Mouse (Mus musculus) heart, adult 2 months (tissue): ENCODE data around the gene Calm5. TPM values are rescaled to one million over a fixed set of nuclear protein-coding genes. Genes with fewer than 3 reads are reported as not detected.
"Not testable (repeated sequence)": the region's sequence is repeated elsewhere in the genome, so short reads cannot be mapped to it uniquely, and the experiment has no call there.

Source experiments
- DNase-seq, 2 experiments: peaks; one replicate each; pipeline ENCODE4 v3.0.0; 2021
- H3K27ac ChIP-seq: fragments of 200-600 bp; 2 replicates; pipeline ENCODE4 v1.8.1; 2022
- H3K27me3 ChIP-seq: fragments of 200-500 bp; 2 replicates; pipeline ENCODE4 v1.6.1; 2012; ENCODE audit warnings: mild to moderate bottlenecking, low read length, inconsistent platforms, mixed read lengths; ENCODE audit not compliant: control insufficient read depth, insufficient read depth
- H3K36me3 ChIP-seq: fragments of 200-500 bp; 2 replicates; pipeline ENCODE4 v1.6.1; 2012; ENCODE audit warnings: low read length, inconsistent platforms; ENCODE audit not compliant: control insufficient read depth, insufficient read depth
- H3K4me1 ChIP-seq: fragments of 200-500 bp; 2 replicates; pipeline ENCODE4 v1.6.1; 2011; ENCODE audit warnings: low read length; ENCODE audit not compliant: control insufficient read depth, insufficient read depth
- H3K4me3 ChIP-seq: fragments of 200-600 bp; 2 replicates; pipeline ENCODE4 v1.8.1; 2022
- H3K79me2 ChIP-seq: fragments of 200-500 bp; replicated peaks from 2 replicates; pipeline ENCODE4 v1.6.1; 2012; ENCODE audit warnings: mild to moderate bottlenecking, inconsistent platforms, low read length, moderate library complexity, mixed read lengths; ENCODE audit not compliant: control insufficient read depth, insufficient read depth
- H3K9ac ChIP-seq: fragments of 200-500 bp; 2 replicates; pipeline ENCODE4 v1.6.1; 2012; ENCODE audit warnings: low read depth, mild to moderate bottlenecking, control low read depth, inconsistent platforms, low read length, mixed read lengths
- CTCF ChIP-seq: fragments of 200-600 bp; IDR thresholded peaks from 2 replicates; pipeline ENCODE4 v1.8.1; 2022; ENCODE audit warnings: antibody characterized with exemption, mild to moderate bottlenecking, moderate library complexity
- EP300 ChIP-seq: fragments of 200-500 bp; IDR thresholded peaks from 2 replicates; pipeline ENCODE4 v1.6.1; 2011; ENCODE audit warnings: low read depth, low read length, control low read depth; ENCODE audit not compliant: insufficient read depth
- POLR2A ChIP-seq: fragments of 200-500 bp; IDR thresholded peaks from 2 replicates; pipeline ENCODE4 v1.6.1; 2011; ENCODE audit warnings: mild to moderate bottlenecking, low read depth, low read length, control low read depth; ENCODE audit not compliant: insufficient read depth
- WGBS: fragments of 180-500 bp; shearing (Covaris S2); methylation state at CpG from one replicate; pipeline ENCODE4 v1.1.7; 2018; 5-methylcytosine and 5-hydroxymethylcytosine counted together
- intact Hi-C: fragments of 180-260 bp; cut with DNase I; formaldehyde crosslinking; loops from one replicate; pipeline ENCODE4 v1.15.1; 2025
- polyA plus RNA-seq: library from polyadenylated mRNA; depleted of rRNA; stranded (reverse); fragments of >200 nt; gene quantifications from 2 replicates; pipeline ENCODE4 v1.2.3, GENCODE M21; 2012
- total RNA-seq, 2 experiments: library from RNA; stranded (reverse); gene quantifications; 2 replicates each; pipeline ENCODE4 v1.2.3; 2021

Gene Calm5
- total and polyA plus RNA-seq, 3 experiments: not detected

DNA sequence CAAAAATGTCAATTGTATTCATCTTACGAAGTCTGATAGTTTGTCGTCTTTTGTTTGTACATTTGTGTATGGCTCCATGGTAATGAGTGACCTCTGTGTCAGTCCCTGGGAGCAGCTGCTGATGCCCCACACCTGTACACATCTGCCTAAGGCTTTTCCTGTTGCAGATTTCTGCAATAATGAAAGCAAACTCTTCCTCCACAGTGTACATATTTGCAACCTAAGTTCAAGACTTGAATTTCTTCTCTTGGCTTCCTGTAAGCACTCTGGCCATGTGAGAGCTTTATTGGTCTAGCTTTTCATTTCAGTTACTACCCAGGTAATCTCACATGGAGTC, 35.3 kb upstream of the Calm5 start:
- Histone ChIP-seq H3K27ac (no peak overlapping the region), H3K4me3 (no peak overlapping the region), H3K9ac (no peak overlapping the region), H3K79me2 (no peaks in the 10 kb centered on the region), H3K4me1 (no peaks in the 10 kb centered on the region), H3K27me3 (no peaks in the 10 kb centered on the region), H3K36me3 (no peaks in the 10 kb centered on the region)
- 76% methylated on average over 2 of the region's 2 CpGs for WGBS
- intact Hi-C loops: no loop called here
- no peak for TF ChIP-seq EP300
- no peak for TF ChIP-seq CTCF
- TF ChIP-seq POLR2A: no peak
- no peak for DNase-seq

DNA sequence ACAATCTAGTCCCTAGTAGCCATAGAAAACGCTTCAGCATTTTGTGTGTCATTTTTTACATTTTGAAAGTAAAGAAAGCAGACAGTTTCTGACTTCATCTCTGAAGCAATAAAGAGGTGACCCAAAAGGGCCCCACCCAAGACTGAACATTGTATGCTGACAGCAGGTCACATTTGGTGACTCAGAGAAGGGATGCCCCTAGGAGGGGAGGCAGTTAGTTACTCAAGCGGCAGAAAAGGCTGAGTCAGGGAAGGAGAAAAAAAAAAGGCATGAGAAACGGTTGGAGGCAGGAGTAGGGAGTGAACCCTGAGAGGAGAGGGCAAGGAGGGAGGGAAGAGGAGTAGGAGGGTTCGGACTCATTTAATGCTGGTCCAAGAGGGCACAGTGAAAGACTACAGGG, 31.9 kb upstream of the Calm5 start:
- no peaks in the 10 kb centered on the region for H3K79me2 ChIP-seq
- no peaks in the 10 kb centered on the region for H3K36me3 ChIP-seq
- TF ChIP-seq EP300 (no peak), POLR2A (no peak), CTCF (no peak)
- intact Hi-C loops: no loop called here
- H3K9ac ChIP-seq: no peak overlapping the region
- no peaks in the 10 kb centered on the region for H3K4me1 ChIP-seq
- WGBS: 69% methylated on average over 4 of the region's 4 CpGs
- no peak overlapping the region for H3K4me3 ChIP-seq
- H3K27ac ChIP-seq: no peak overlapping the region
- no peak for DNase-seq
- no peaks in the 10 kb centered on the region for H3K27me3 ChIP-seq

DNA sequence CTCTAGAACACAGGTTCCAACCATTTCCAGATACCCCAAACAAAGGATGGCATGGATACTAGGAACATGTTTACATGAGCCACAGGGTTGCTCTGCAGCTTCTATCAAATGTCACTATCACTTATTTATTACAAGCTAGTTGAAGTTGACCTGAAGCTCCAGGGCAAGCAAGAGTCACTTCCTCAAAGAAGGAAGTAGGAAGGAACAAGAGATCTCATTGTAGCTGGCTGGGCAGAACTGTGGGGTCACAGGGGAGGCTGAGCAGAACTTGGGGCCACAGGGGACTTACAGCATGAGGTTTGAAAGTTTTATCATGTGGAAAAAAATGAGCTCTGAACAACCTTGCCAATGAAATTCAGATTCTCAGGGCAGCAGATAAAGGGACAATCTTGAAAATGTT, 28.2 kb upstream of the Calm5 start:
- Histone ChIP-seq H3K9ac (no peak overlapping the region), H3K36me3 (no peaks in the 10 kb centered on the region), H3K4me1 (no peaks in the 10 kb centered on the region), H3K79me2 (no peaks in the 10 kb centered on the region), H3K4me3 (no peak overlapping the region), H3K27ac (no peak overlapping the region), H3K27me3 (no peaks in the 10 kb centered on the region)
- intact Hi-C loops: no loop called here
- DNase-seq: no peak
- TF ChIP-seq POLR2A: no peak
- no peak for TF ChIP-seq EP300
- TF ChIP-seq CTCF: no peak

DNA sequence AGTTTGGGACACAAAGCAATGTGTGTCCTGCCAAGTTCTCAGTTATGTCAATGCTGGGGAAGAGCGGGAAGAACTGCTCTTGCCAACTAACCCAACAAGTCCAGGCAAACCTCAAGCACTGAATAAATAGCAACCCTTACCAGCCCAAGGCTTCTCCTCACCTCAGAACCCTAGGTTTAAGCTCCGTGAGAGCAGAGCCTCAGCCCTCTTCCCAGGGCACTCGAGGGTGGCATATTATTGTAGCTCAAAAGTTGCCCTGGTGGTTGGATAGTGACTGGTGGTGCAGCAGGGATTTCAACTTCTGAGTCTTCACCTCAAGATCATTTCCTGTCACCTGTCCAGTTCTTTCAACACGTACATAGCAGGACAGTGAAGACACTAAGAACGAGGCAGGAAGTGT, 22.4 kb upstream of the Calm5 start:
- H3K36me3 ChIP-seq: no peaks in the 10 kb centered on the region
- no peak overlapping the region for H3K4me3 ChIP-seq
- DNase-seq: no peak
- no peak for TF ChIP-seq EP300
- no peak for TF ChIP-seq POLR2A
- no peak for TF ChIP-seq CTCF
- no peak overlapping the region for H3K27ac ChIP-seq
- H3K27me3 ChIP-seq: no peaks in the 10 kb centered on the region
- 70% methylated on average over 5 of the region's 5 CpGs for WGBS
- H3K9ac ChIP-seq: no peak overlapping the region
- intact Hi-C loops: no loop called here
- H3K4me1 ChIP-seq: no peaks in the 10 kb centered on the region
- no peaks in the 10 kb centered on the region for H3K79me2 ChIP-seq

DNA sequence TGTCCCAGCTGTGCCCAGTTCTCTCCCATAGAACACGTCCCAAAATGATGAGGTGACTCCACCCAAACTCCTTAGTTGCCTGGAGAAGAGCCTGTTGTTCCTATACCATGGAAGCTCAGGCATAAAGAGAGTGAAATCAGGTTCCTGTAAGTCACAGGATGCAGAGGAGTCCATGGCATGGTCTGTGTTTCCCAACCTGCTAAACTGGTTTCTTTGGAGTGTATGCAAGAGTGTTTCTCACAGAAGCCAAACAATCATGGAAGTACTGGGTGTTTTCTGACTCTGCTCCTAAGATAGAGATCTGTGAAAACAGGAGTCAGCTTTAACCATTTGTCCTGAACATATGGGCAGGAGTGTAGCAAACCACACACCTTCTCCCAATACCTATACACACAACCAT, 22.0 kb upstream of the Calm5 start:
- Histone ChIP-seq H3K4me1 (no peaks in the 10 kb centered on the region), H3K27me3 (no peaks in the 10 kb centered on the region), H3K79me2 (no peaks in the 10 kb centered on the region), H3K9ac (no peak overlapping the region), H3K4me3 (no peak overlapping the region), H3K36me3 (no peaks in the 10 kb centered on the region), H3K27ac (no peak overlapping the region)
- intact Hi-C loops: no loop called here
- DNase-seq: no peak
- no peak for TF ChIP-seq POLR2A
- TF ChIP-seq CTCF: no peak
- TF ChIP-seq EP300: no peak
- WGBS: 56% methylated on average over 1 of the region's 1 CpGs

DNA sequence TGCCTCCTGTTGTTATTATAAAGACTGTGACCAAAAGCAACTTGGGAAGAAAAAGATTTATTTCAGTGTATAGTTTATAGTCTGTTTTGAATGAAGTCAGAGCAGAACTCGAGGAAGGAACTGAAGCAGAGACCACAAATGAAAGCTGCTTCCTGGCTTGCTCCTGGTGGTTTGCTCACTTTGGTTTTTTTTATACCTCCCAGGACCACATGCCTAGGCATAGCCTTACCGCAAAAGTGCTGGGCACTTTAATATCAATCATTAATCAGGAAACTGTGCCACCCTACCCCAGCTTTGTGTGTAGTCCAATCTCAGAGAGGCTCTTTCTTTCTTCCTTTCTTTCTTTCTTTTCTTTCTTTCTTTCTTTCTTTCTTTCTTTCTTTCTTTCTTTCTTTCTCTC, 21.5 kb upstream of the Calm5 start:
- Histone ChIP-seq H3K4me1 (no peaks in the 10 kb centered on the region), H3K4me3 (no peak overlapping the region), H3K36me3 (no peaks in the 10 kb centered on the region), H3K79me2 (no peaks in the 10 kb centered on the region), H3K27me3 (no peaks in the 10 kb centered on the region), H3K9ac (no peak overlapping the region), H3K27ac (no peak overlapping the region)
- TF ChIP-seq CTCF: no peak
- TF ChIP-seq POLR2A: no peak
- no peak for TF ChIP-seq EP300
- 55% methylated on average over 2 of the region's 2 CpGs for WGBS
- DNase-seq: no peak
- intact Hi-C loops: no loop called here

DNA sequence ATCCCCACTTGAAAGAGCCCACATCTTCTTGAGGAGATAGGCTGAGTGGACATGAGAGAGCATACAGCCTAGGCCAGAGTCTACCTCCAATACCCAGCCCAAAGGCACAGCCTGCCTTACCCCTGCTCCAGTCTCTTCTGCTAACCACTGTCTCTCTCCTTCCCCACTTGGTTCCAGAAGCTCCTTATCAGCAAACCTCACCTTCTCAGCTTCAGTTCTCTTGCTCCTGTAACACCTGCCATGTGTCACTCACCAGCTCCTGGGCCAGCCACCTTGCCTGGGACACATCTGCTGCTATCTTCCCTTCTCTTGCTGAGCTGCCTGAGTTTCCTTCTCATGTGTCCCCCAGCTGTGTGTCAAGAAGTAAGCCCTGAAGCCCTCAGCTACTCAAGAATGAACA, 20.3 kb upstream of the Calm5 start:
- H3K4me3 ChIP-seq, H3K27me3 ChIP-seq, H3K36me3 ChIP-seq, H3K79me2 ChIP-seq, H3K27ac ChIP-seq, H3K9ac ChIP-seq, intact Hi-C loops, DNase-seq, H3K4me1 ChIP-seq: not testable (repeated sequence)

DNA sequence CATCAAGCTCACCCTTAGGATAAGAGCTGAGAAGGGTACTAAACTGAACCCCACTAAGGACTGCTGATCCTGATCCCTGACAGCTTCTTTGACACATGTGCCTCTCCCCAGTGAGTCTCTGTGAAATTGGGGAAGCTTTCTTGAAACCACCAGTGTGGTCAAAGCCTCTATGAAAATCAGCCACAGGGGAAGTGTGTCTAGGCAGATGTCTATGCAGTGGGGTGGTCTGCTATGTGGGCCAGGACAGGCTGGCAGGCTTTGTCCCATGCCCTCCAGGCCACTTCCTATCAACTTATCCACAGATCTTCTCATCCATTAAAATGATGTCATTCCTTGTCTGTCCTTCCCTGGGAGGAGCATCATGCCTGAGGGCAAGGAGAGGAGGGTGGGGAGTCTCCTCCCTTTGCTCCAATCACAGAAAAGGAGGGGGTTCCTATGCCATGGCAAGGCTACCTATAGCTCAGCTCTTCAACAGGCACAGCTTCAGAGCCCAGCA, 16.6 kb upstream of the Calm5 start, which contains the start of gene Calm4:
Gene Calm4 (plus strand): TSS at position 446 of the 496 bp plus-strand sequence.
- intact Hi-C loops, H3K36me3 ChIP-seq, H3K4me1 ChIP-seq, H3K4me3 ChIP-seq, H3K79me2 ChIP-seq, H3K27me3 ChIP-seq, H3K9ac ChIP-seq, H3K27ac ChIP-seq, DNase-seq: not testable (repeated sequence)

DNA sequence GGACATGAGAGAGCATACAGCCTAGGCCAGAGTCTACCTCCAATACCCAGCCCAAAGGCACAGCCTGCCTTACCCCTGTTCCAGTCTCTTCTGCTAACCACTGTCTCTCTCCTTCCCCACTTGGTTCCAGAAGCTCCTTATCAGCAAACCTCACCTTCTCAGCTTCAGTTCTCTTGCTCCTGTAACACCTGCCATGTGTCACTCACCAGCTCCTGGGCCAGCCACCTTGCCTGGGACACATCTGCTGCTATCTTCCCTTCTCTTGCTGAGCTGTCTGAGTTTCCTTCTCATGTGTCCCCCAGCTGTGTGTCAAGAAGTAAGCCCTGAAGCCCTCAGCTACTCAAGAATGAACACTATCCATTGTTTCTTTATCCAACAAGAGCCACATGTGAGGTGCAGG, 13.3 kb upstream of the Calm5 start:
- H3K27me3 ChIP-seq, H3K79me2 ChIP-seq, H3K9ac ChIP-seq, H3K27ac ChIP-seq, H3K4me1 ChIP-seq, intact Hi-C loops, DNase-seq, H3K4me3 ChIP-seq, H3K36me3 ChIP-seq: not testable (repeated sequence)
